8 mouse cellular contexts compared by ENCODE assay signal in the genomic region with DNA sequence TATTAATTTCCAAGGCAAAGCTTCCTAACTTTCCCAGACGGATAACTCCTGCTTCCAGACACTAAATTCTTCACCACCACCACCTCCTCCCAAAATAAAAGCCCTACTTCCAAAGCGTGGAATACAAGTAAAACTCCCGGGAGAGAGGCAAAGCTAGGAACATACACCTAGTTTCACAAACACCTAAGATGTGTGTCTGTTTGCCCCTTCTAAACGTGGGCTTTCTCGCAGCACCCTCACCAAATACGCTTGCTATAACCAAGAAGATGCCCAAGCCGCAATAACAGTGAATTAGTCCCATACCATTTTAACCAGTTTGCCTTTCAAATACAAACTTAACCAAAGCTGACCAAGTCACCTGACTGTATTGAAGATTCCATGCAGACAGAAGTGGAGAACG. TPM values are rescaled to one million over a fixed set of nuclear protein-coding genes. Genes with fewer than 3 reads are reported as not detected.
DNase-seq lines count a peak whose midpoint lies in the region; ATAC-seq and TF ChIP-seq lines count a peak whose summit lies in the region.

No protein-coding gene starts in this region.

- H3K27ac ChIP-seq in kidney, embryonic 16.5 days (ENCODE audit: low read length), result no peak overlapping the region
- H3K27ac ChIP-seq in forebrain, embryonic 12.5 days, result no peak overlapping the region
- H3K27ac ChIP-seq in limb, embryonic 12.5 days, result no peak overlapping the region
- H3K27ac ChIP-seq in neural tube, embryonic 15.5 days (replicated peaks), result peak overlapping the region; percentile 98; the same call in 1 of the 2 replicates
- H3K27ac ChIP-seq in thymus, adult 2 months (ENCODE audit: control insufficient read depth, insufficient read depth, low read length), result no peak overlapping the region

- H3K9ac ChIP-seq in kidney, embryonic 16.5 days (replicated peaks; ENCODE audit: low read length), result peak overlapping the region; percentile 68
- H3K9ac ChIP-seq in forebrain, embryonic 12.5 days, result peak overlapping the region; percentile 90
- H3K9ac ChIP-seq in limb, embryonic 12.5 days (replicated peaks), result peak overlapping the region; percentile 89; the same call in 1 of the 2 replicates
- H3K9ac ChIP-seq in neural tube, embryonic 15.5 days (replicated peaks), result peak overlapping the region; percentile 98

- WGBS in kidney, embryonic 16.5 days, result 4% methylated on average over 8 of the region's 8 CpGs
- 3% methylated on average over 8 of the region's 8 CpGs for WGBS in forebrain, embryonic 12.5 days
- WGBS in limb, embryonic 12.5 days, result 4% methylated on average over 8 of the region's 8 CpGs
- WGBS in neural tube, embryonic 15.5 days, result under 1% methylated on average over 8 of the region's 8 CpGs
- 17% methylated on average over 8 of the region's 8 CpGs for WGBS in thymus, adult 2 months

- DNase-seq in kidney, postnatal 14 days, result no peak
- no peak for DNase-seq in cerebellum, adult 9-10 months
- DNase-seq in urinary bladder, postnatal 10 days (ENCODE audit: low spot score), result no peak
- no peak for DNase-seq in thymus, adult 2 months

- no peak for ATAC-seq in kidney, embryonic 16.5 days (ENCODE audit: low FRiP score, low TSS enrichment)
- ATAC-seq in forebrain, embryonic 12.5 days (ENCODE audit: low FRiP score), result no peak
- no peak for ATAC-seq in limb, embryonic 12.5 days (ENCODE audit: insufficient number of reproducible peaks, insufficient read depth, low FRiP score, low TSS enrichment, low read depth)
- no peak for ATAC-seq in neural tube, embryonic 15.5 days (ENCODE audit: low FRiP score)

- H3K27me3 ChIP-seq in kidney, embryonic 16.5 days (ENCODE audit: insufficient read depth, low read length), result peaks cover 46% of the 10 kb centered on the region
- H3K27me3 ChIP-seq in forebrain, embryonic 12.5 days, result peaks cover 15% of the 10 kb centered on the region
- H3K27me3 ChIP-seq in limb, embryonic 12.5 days, result peaks cover 26% of the 10 kb centered on the region
- no peaks in the 10 kb centered on the region for H3K27me3 ChIP-seq in neural tube, embryonic 15.5 days (replicated peaks)
- H3K27me3 ChIP-seq in thymus, adult 2 months (ENCODE audit: control insufficient read depth, insufficient read depth, low read length), result peaks cover 28% of the 10 kb centered on the region

- no peak for TF ChIP-seq POLR2A in thymus, adult 2 months (IDR thresholded peaks at IDR 0.05; ENCODE audit: control insufficient read depth, extremely low read depth, insufficient read depth, low read length, poor library complexity)

- H3K4me2 ChIP-seq in kidney, embryonic 16.5 days (replicated peaks; ENCODE audit: low read depth, low read length), result peak overlapping the region; percentile 98
- peak overlapping the region; percentile 88 for H3K4me2 ChIP-seq in forebrain, embryonic 12.5 days
- peak overlapping the region; percentile 80 for H3K4me2 ChIP-seq in limb, embryonic 12.5 days
- H3K4me2 ChIP-seq in neural tube, embryonic 15.5 days, result peak overlapping the region; percentile 89

- H3K36me3 ChIP-seq in kidney, embryonic 16.5 days (ENCODE audit: insufficient read depth, low read length), result no peaks in the 10 kb centered on the region
- no peaks in the 10 kb centered on the region for H3K36me3 ChIP-seq in forebrain, embryonic 12.5 days (replicated peaks)
- no peaks in the 10 kb centered on the region for H3K36me3 ChIP-seq in limb, embryonic 12.5 days
- no peaks in the 10 kb centered on the region for H3K36me3 ChIP-seq in neural tube, embryonic 15.5 days
- H3K36me3 ChIP-seq in thymus, adult 2 months (ENCODE audit: control insufficient read depth, insufficient read depth, low read length), result no peaks in the 10 kb centered on the region

- H3K9me3 ChIP-seq in kidney, embryonic 16.5 days (ENCODE audit: low read length), result no peaks in the 10 kb centered on the region
- H3K9me3 ChIP-seq in forebrain, embryonic 12.5 days, result no peaks in the 10 kb centered on the region
- H3K9me3 ChIP-seq in limb, embryonic 12.5 days, result no peaks in the 10 kb centered on the region
- no peaks in the 10 kb centered on the region for H3K9me3 ChIP-seq in neural tube, embryonic 15.5 days (replicated peaks)

- peaks cover 26% of the 10 kb centered on the region for H3K4me1 ChIP-seq in kidney, embryonic 16.5 days (ENCODE audit: insufficient read depth, low read length)
- H3K4me1 ChIP-seq in forebrain, embryonic 12.5 days, result peaks cover 32% of the 10 kb centered on the region
- H3K4me1 ChIP-seq in limb, embryonic 12.5 days (replicated peaks), result peaks cover 40% of the 10 kb centered on the region
- H3K4me1 ChIP-seq in neural tube, embryonic 15.5 days, result peaks cover 60% of the 10 kb centered on the region
- H3K4me1 ChIP-seq in thymus, adult 2 months (replicated peaks; ENCODE audit: control insufficient read depth, insufficient read depth, low read length), result peaks cover 4% of the 10 kb centered on the region

- no peak for TF ChIP-seq CTCF in thymus, adult 2 months (IDR thresholded peaks at IDR 0.05; ENCODE audit: borderline replicate concordance, control insufficient read depth, extremely low read depth, insufficient read depth, low read length, poor library complexity)

- peak overlapping the region; percentile 63 for H3K4me3 ChIP-seq in kidney, embryonic 16.5 days (ENCODE audit: low read length)
- H3K4me3 ChIP-seq in forebrain, embryonic 12.5 days (replicated peaks), result peak overlapping the region; percentile 92
- H3K4me3 ChIP-seq in limb, embryonic 12.5 days (replicated peaks), result peak overlapping the region; percentile 87
- H3K4me3 ChIP-seq in neural tube, embryonic 15.5 days (replicated peaks), result peak overlapping the region; percentile 90
- no peak overlapping the region for H3K4me3 ChIP-seq in thymus, adult 2 months (ENCODE audit: control insufficient read depth, insufficient read depth, low read length)

RNA-seq across cellular contexts. Expression of a gene that starts 1.8 kb away (rescaled TPM):
- 1.1 and 1.5 TPM in 2 replicates for polyA plus RNA-seq in kidney, embryonic 16.5 days (2015; fragmentation: Nextera tagmentation; extraction: Ambion mirVana)
- polyA plus RNA-seq in forebrain, embryonic 12.5 days (2016; fragmentation: Nextera tagmentation; extraction: Ambion mirVana), result 8.0 and 8.9 TPM in 2 replicates
- 4.3 and 4.7 TPM in 2 replicates for polyA plus RNA-seq in limb, embryonic 12.5 days (2016; fragmentation: Nextera tagmentation; extraction: Ambion mirVana)
- polyA plus RNA-seq in neural tube, embryonic 15.5 days (2015; fragmentation: Nextera tagmentation; extraction: Ambion mirVana), result 7.7 and 10.0 TPM in 2 replicates
- 0.40 and 0.45 TPM in 2 replicates for polyA plus RNA-seq in thymus, adult 2 months (2012; rRNA removed)

RNA-seq across cellular contexts. Expression of a gene that starts 1.9 kb away (rescaled TPM):
- polyA plus RNA-seq in kidney, embryonic 16.5 days (2015; fragmentation: Nextera tagmentation; extraction: Ambion mirVana), result 0.60 and 0.69 TPM in 2 replicates
- 1.4 and 2.3 TPM in 2 replicates for polyA plus RNA-seq in forebrain, embryonic 12.5 days (2016; fragmentation: Nextera tagmentation; extraction: Ambion mirVana)
- 0.81 and 0.83 TPM in 2 replicates for polyA plus RNA-seq in limb, embryonic 12.5 days (2016; fragmentation: Nextera tagmentation; extraction: Ambion mirVana)
- polyA plus RNA-seq in neural tube, embryonic 15.5 days (2015; fragmentation: Nextera tagmentation; extraction: Ambion mirVana), result 1.4 and 1.5 TPM in 2 replicates
- 0.20 and 0.31 TPM in 2 replicates for polyA plus RNA-seq in thymus, adult 2 months (2012; rRNA removed)

RNA-seq across cellular contexts. Expression of a gene that starts 48.7 kb away (rescaled TPM):
- polyA plus RNA-seq in kidney, embryonic 16.5 days (2015; fragmentation: Nextera tagmentation; extraction: Ambion mirVana), result 16.4 and 18.0 TPM in 2 replicates
- 17.0 and 17.8 TPM in 2 replicates for polyA plus RNA-seq in forebrain, embryonic 12.5 days (2016; fragmentation: Nextera tagmentation; extraction: Ambion mirVana)
- 13.7 and 14.0 TPM in 2 replicates for polyA plus RNA-seq in limb, embryonic 12.5 days (2016; fragmentation: Nextera tagmentation; extraction: Ambion mirVana)
- polyA plus RNA-seq in neural tube, embryonic 15.5 days (2015; fragmentation: Nextera tagmentation; extraction: Ambion mirVana), result 16.1 and 16.8 TPM in 2 replicates
- 10.5 and 11.5 TPM in 2 replicates for polyA plus RNA-seq in thymus, adult 2 months (2012; rRNA removed)
